Mouse (Mus musculus) heart, postnatal 0 days (tissue): ENCODE results near the gene Myo5a.

Experiments
- CTCF ChIP-seq: IDR thresholded peaks from 2 replicates; pipeline ENCODE4 v1.5.1; 2016; ENCODE audit warnings: antibody characterized with exemption, control low read depth, low read depth
- EP300 ChIP-seq: IDR thresholded peaks from 2 replicates; pipeline ENCODE4 v1.6.1; 2016; ENCODE audit warnings: antibody characterized with exemption, low read depth

- TF ChIP-seq CTCF (no peak), EP300 (no peak)
Observed at GRCm38 (mm10) chr9:75043191-75043590, 27.6 kb upstream of the Myo5a start.
